Mouse (Mus musculus): ENCODE results near the gene Slc36a1.

GRCm38 (mm10) chr11:55236815-55237214, 32.7 kb downstream of the Slc36a1 start:
- TF ChIP-seq CTCF (IDR thresholded peaks at IDR 0.05; ENCODE audit: borderline replicate concordance, extremely low read depth, insufficient read depth, insufficient read length) = no peak
- TF ChIP-seq POLR2A (IDR thresholded peaks at IDR 0.05; ENCODE audit: borderline replicate concordance, extremely low read depth, insufficient read depth, insufficient read length, poor library complexity, severe bottlenecking) = no peak

Data from brain, embryonic 14.5 days (tissue).